Mouse (Mus musculus) small intestine, adult 2 months (tissue): ENCODE measurements around the gene Jmjd7.

Experiments used
- CTCF ChIP-seq: fragments of 200-500 bp; IDR thresholded peaks from 2 replicates; pipeline ENCODE4 v1.5.1; 2012; ENCODE audit warnings: low read depth, mild to moderate bottlenecking, control low read depth, inconsistent platforms, low read length, moderate library complexity, mixed read lengths; ENCODE audit not compliant: insufficient replicate concordance, insufficient read length; ENCODE audit errors: extremely low read depth
- POLR2A ChIP-seq: fragments of 200-500 bp; IDR thresholded peaks from 2 replicates; pipeline ENCODE4 v1.6.1; 2012; ENCODE audit warnings: low read depth, mild to moderate bottlenecking, control low read depth, inconsistent platforms, low read length, moderate library complexity

DNA sequence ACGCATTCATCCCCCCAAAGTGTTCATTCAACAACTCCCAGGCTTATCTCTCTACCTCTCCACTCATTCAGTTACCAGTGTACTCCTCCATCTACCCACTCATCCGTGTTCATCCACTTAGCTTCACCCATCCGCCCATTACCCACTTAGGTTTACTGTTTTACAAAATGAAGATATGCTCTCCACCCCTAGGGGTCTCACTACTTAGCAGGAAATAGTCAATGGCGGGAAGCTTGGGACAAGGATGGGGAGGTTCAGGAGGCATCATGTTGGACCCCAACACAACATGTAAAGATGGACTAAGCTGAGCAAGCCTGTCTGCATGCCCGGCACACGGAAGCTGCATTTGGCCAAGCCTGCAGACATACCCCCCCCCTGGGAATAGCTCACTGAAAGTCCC, 37.4 kb downstream of the Jmjd7 start:
- TF ChIP-seq POLR2A, result no peak
- no peak for TF ChIP-seq CTCF
